Mouse (Mus musculus): ENCODE measurements at regions not wholly inside any gene's neighbourhood (a gene's known extent, or its start where the extent isn't known, plus 50 kb on each side); places are given as distances from the start of the nearest gene placed in this dataset.

DNA sequence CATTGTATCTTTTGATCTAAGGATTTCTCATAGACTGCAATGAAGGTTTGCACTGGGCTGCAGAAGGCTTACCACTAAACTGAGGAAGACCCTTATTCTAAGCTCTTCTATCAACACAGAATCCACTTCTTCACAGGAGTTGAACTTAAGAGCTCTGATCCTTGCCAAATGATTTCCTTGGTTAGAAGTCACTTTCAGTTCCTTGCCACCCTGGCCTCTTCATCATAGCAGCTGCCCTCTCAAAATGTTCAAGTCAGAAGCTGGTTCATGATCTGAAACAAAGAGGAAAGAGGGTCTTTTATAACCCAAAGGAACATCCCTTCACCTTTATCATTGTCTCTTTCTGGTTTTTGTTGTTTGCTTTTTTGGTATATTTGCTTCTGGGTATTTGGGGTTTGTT, 131.6 kb downstream of the Basp1 start:
- TF ChIP-seq CTCF (IDR thresholded peaks at IDR 0.05; ENCODE audit: low read depth, low read length) = no peak
- TF ChIP-seq POLR2A (IDR thresholded peaks at IDR 0.05; ENCODE audit: borderline replicate concordance, low read depth, low read length) = no peak

Measured in bone marrow macrophage, adult 2 months (primary cell).